Mouse (Mus musculus) bone marrow macrophage, adult 2 months (primary cell): Measurements from ENCODE around the gene Lhx8. TPM values are rescaled to one million over a fixed set of nuclear protein-coding genes. Genes with fewer than 3 reads are reported as not detected.

ENCODE experiments used
- H3K27ac ChIP-seq: 2 replicates; pipeline ENCODE4 v1.5.1; 2012; ENCODE audit warnings: low read depth, low read length; ENCODE audit not compliant: insufficient read depth
- H3K4me1 ChIP-seq: 2 replicates; pipeline ENCODE4 v1.6.1; 2012; ENCODE audit warnings: low read length; ENCODE audit not compliant: control insufficient read depth, insufficient read depth
- H3K4me3 ChIP-seq: 2 replicates; pipeline ENCODE4 v1.5.1; 2012; ENCODE audit warnings: mild to moderate bottlenecking, low read length, moderate library complexity; ENCODE audit not compliant: insufficient read depth
- CTCF ChIP-seq: IDR thresholded peaks from 2 replicates; pipeline ENCODE4 v1.5.1; 2012; ENCODE audit warnings: low read depth, mild to moderate bottlenecking, low read length, moderate library complexity
- POLR2A ChIP-seq: IDR thresholded peaks from 2 replicates; pipeline ENCODE4 v1.6.1; 2012; ENCODE audit warnings: mild to moderate bottlenecking, low read depth, low read length, borderline replicate concordance
- polyA plus RNA-seq: library from polyadenylated mRNA; stranded (reverse); fragments of >200 nt; gene quantifications from 2 replicates; pipeline ENCODE4 v1.2.4, GENCODE M21; 2012; ENCODE audit not compliant: missing spikeins, insufficient read depth, insufficient read length

Lhx8 gene
- polyA plus RNA-seq, 1 experiment: not detected

DNA sequence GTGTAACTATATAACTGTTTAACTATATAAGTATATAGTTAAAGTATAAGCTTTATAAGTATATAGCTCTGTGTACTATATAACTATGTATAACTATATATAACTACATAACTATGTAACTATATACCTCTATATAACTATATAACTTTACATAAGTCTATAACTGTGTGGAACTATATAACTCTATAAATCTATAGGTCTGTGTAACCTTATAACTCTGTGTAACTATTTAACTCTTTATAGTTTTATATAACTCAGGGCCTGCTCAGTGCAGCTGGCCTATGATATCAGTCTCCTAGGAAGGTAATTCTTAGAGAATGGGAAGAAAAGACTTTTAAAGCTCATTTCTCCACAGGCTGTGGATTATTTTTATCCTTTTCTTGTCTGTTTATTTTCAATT is 73.1 kb downstream of the Lhx8 start:
- H3K4me1 ChIP-seq: no peaks in the 10 kb centered on the region
- no peak overlapping the region for H3K4me3 ChIP-seq
- TF ChIP-seq CTCF (no peak), POLR2A (no peak)
- no peak overlapping the region for H3K27ac ChIP-seq
